Mouse (Mus musculus) effector memory CD4-positive, alpha-beta T cell, adult 5 months (primary cell): Measurements from ENCODE around the gene Ghitm. TPM values are rescaled to one million over a fixed set of nuclear protein-coding genes. Genes with fewer than 3 reads are reported as not detected.

ENCODE experiments used
- polyA plus RNA-seq: library from polyadenylated mRNA; unstranded; fragments of 100-300 nt; shearing (Covaris generic); gene quantifications from one replicate; pipeline ENCODE4 v1.2.1, GENCODE M21; 2017

Ghitm gene
- polyA plus RNA-seq: 351 TPM

DNA sequence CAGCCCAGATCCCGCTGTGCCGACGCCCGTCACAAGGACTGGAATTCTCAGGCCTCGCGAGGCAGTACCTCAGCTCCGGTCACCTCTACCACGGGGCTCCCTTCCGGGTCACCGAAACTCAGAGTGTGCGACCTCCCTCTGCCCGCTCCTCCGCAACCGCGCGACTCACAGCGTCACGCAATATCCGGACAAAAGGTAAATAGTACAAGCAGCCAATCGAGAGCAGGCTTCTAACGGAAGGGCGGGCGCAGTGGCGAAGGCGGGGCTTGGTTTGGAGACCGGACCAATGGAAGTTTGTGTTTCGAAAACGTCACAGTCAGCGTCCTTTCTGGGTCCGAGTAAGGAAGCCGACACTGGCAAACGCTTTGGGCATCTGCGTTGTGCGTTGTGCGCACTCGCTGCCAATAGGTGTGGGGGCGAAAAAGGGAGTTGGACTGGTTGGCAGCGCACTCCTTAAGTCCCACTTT, at the start of gene Ghitm:
Gene Ghitm, minus strand, starts transcription at position 146 of the 467 bp plus-strand sequence.

GRCm38 (mm10) chr14:37113922-37114321, 21.1 kb downstream of the Ghitm start, which contains the start of gene 2610528A11Rik:
TSS of gene 2610528A11Rik (minus strand) at chr14:37114022.

DNA sequence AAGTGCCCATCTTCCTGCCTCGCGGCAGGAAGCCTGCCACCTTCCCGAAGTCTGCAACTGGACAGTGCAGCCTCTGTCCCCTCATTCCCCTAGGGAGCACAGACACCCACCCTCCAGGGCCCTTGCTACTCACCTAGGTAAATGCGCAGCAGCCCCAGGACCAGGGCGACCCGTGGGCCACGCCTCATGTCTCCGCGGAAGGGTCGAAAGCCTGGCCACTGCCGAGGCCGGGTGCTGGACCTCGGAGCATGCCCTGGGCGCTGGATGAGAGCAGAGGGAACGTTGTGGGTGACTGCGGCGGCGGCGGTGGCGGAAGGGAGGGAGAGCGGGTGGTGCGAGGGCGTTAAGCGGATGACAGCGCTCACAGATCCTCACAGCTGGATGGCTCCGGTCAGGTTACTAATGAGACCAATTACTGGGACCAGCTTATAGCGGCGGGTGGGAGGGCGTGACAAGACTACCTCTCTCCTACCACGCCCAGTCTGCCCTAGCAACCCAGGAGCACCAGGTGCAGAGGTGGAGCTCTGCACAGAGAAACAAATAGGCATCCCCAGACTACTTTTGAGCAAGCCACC, 37.0 kb downstream of the Ghitm start, which contains the start of gene Cdhr1:
Gene Cdhr1, minus strand, starts transcription at position 392 of the 575 bp plus-strand sequence.

Other genes with a start within 250 kb of the Ghitm start
- gene Ccser2, start 166.5 kb downstream of the Ghitm start, polyA plus RNA-seq: 54.1 TPM
- gene Rgr, start 86.3 kb downstream of the Ghitm start, polyA plus RNA-seq: not detected
- not detected for gene Lrit1, start 80.4 kb downstream of the Ghitm start, polyA plus RNA-seq
- not detected for gene Lrit2, start 67.3 kb downstream of the Ghitm start, polyA plus RNA-seq
- not detected for gene Cdhr1, start 36.9 kb downstream of the Ghitm start, polyA plus RNA-seq
- gene 2610528A11Rik, start 21.2 kb downstream of the Ghitm start, polyA plus RNA-seq: 0.74 TPM